Mouse (Mus musculus) CH12.LX (cell line): ENCODE measurements around the gene Uhrf1bp1l.

ENCODE experiments used
- BHLHE40 ChIP-seq: IDR thresholded peaks from 2 replicates; pipeline ENCODE4 v1.6.1; 2011; ENCODE audit warnings: mild to moderate bottlenecking, low read depth, low read length, improper control_type of control experiment
- CTCF ChIP-seq, 2 experiments: IDR thresholded peaks in 1 of 2; conservative IDR thresholded peaks in 1 of 2; 2 replicates each; pipeline ENCODE4 v1.5.1; 2011 to 2012; ENCODE audit warnings: low read depth in 2 of 2, low read length in 2 of 2, improper control_type of control experiment in 1 of 2, inconsistent platforms in 1 of 2, mild to moderate bottlenecking in 1 of 2, moderate library complexity in 1 of 2
- EP300 ChIP-seq: IDR thresholded peaks from 2 replicates; pipeline ENCODE4 v1.6.1; 2011; ENCODE audit warnings: low read length, improper control_type of control experiment
- ETS1 ChIP-seq: conservative IDR thresholded peaks from 2 replicates; pipeline ENCODE4 v1.6.1; 2012; ENCODE audit warnings: low read depth, mild to moderate bottlenecking, inconsistent platforms, low read length, improper control_type of control experiment, moderate library complexity
- JUND ChIP-seq: conservative IDR thresholded peaks from 2 replicates; pipeline ENCODE4 v1.6.1; 2011; ENCODE audit warnings: low read depth, low read length, improper control_type of control experiment
- MAX ChIP-seq: IDR thresholded peaks from 2 replicates; pipeline ENCODE4 v1.6.1; 2011; ENCODE audit warnings: low read length, improper control_type of control experiment
- MYC ChIP-seq: IDR thresholded peaks from 2 replicates; pipeline ENCODE4 v1.6.1; 2011; ENCODE audit warnings: low read depth, mild to moderate bottlenecking, improper control_type of control experiment, low read length
- NRF1 ChIP-seq: IDR thresholded peaks from 2 replicates; pipeline ENCODE4 v1.6.1; 2014; ENCODE audit warnings: low read depth, mild to moderate bottlenecking, inconsistent platforms, low read length, improper control_type of control experiment, moderate library complexity
- POLR2A ChIP-seq: IDR thresholded peaks from 2 replicates; pipeline ENCODE4 v1.6.1; 2011; ENCODE audit warnings: low read depth, mild to moderate bottlenecking, improper control_type of control experiment, low read length
- POLR2AphosphoS2 ChIP-seq: IDR thresholded peaks from 2 replicates; pipeline ENCODE4 v1.6.1; 2011; ENCODE audit warnings: low read depth, low read length, improper control_type of control experiment
- SIN3A ChIP-seq: IDR thresholded peaks from 2 replicates; pipeline ENCODE4 v1.6.1; 2012; ENCODE audit warnings: low read length, improper control_type of control experiment, inconsistent platforms
- TCF12 ChIP-seq: IDR thresholded peaks from 2 replicates; pipeline ENCODE4 v1.6.1; 2014; ENCODE audit warnings: low read depth, mild to moderate bottlenecking, inconsistent platforms, low read length, improper control_type of control experiment
- ZC3H11A ChIP-seq: IDR thresholded peaks from 2 replicates; pipeline ENCODE4 v1.6.1; 2012; ENCODE audit warnings: low read depth, mild to moderate bottlenecking, inconsistent platforms, low read length, improper control_type of control experiment
- ZNF384 ChIP-seq: IDR thresholded peaks from 2 replicates; pipeline ENCODE4 v1.6.1; 2012; ENCODE audit warnings: low read depth, low read length, improper control_type of control experiment, inconsistent platforms

DNA sequence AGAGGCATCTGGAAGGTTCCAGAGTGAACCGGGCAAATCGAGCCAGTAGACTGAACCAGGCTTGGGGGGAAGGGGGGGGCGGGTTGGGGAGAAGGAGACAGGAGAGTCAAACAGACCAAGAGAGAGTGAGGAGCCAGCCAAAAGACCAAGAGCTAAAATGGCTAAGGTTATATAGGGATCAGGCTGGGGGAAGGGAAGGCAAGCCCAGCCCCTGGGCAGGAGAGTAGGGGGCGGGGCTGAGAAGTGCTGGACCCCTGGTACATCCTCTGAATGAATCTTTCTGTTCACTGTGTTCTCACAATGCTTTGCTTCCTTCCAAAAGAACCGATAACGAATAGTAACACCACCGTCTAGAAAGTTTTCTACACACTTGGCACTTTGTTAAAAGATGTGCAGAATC lies 5.1 kb upstream of the Uhrf1bp1l start:
- TF ChIP-seq SIN3A (no peak), NRF1 (no peak), EP300 (no peak), POLR2AphosphoS2 (no peak), POLR2A (no peak), MYC (no peak), ETS1 (no peak), ZNF384 (no peak), MAX (no peak), CTCF (conservative IDR thresholded peaks at IDR 0.05 in 1 of 2, IDR thresholded peaks at IDR 0.05 in 1 of 2; ENCODE audit: low read depth in 2 of 2, low read length in 2 of 2) (no peak), TCF12 (no peak), JUND (no peak), BHLHE40 (no peak), ZC3H11A (no peak)
